Mouse (Mus musculus): Measurements from ENCODE around the gene Nid2. TPM values are rescaled to one million over a fixed set of nuclear protein-coding genes. Genes with fewer than 3 reads are reported as not detected.

The Nid2 gene
- total and polyA plus RNA-seq, 3 experiments: 0.08 to 0.33 TPM; not detected in 1

DNA sequence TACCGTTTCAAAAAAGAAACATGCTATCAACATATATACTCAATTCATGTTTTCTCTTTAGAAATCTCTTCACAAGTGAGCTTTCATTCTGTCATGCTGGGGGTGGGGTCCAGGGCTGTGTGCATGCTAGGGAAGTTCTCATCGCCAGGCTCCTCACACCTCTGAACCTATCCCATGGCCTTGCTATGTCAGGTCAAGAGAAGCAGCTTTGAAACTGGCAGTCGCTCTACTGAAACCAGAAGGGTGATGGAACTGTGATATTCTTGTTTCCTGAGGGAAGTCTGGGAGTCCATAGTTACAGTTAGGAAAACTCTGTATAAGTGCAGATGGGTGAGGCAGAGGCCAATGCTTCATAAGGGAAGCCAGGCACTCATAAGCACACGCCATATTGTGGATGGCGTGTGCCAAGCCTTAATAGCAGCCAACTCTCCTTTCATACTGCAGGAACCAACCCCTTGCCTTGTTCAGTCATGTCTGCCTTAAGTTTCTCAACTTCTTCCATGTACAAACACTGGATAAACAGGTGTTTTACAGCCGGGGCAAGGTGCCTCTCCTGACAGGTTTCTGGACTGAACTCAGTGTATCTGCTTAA is 10.8 kb upstream of the Nid2 start:
- H3K4me1 ChIP-seq (ENCODE audit: insufficient read depth, low read depth, low read length): no peaks in the 10 kb centered on the region
- TF ChIP-seq GATA1 (IDR thresholded peaks at IDR 0.05; ENCODE audit: borderline replicate concordance, low read length): no peak
- TF ChIP-seq TAL1 (conservative IDR thresholded peaks at IDR 0.05; ENCODE audit: low read depth, low read length): no peak
- no peak for TF ChIP-seq GATA2 (IDR thresholded peaks at IDR 0.05; ENCODE audit: borderline replicate concordance, low read depth, low read length)
- TF ChIP-seq CTCF (IDR thresholded peaks at IDR 0.05; ENCODE audit: low read depth, low read length): no peak
- no peak for TF ChIP-seq POLR2AphosphoS5 (IDR thresholded peaks at IDR 0.05; ENCODE audit: insufficient replicate concordance, low read depth, low read length)
- peaks cover 27% of the 10 kb centered on the region for H3K27me3 ChIP-seq (ENCODE audit: insufficient read depth, low read length)
- H3K9me3 ChIP-seq (replicated peaks): no peaks in the 10 kb centered on the region
- H3K4me3 ChIP-seq (ENCODE audit: low read depth, low read length): no peak overlapping the region
- no peak for DNase-seq (ENCODE audit: low spot score)
- H3K36me3 ChIP-seq (replicated peaks): no peaks in the 10 kb centered on the region
- ATAC-seq (ENCODE audit: extremely low read depth, insufficient number of reproducible peaks, low FRiP score, poor library complexity, severe bottlenecking): no peak

DNA sequence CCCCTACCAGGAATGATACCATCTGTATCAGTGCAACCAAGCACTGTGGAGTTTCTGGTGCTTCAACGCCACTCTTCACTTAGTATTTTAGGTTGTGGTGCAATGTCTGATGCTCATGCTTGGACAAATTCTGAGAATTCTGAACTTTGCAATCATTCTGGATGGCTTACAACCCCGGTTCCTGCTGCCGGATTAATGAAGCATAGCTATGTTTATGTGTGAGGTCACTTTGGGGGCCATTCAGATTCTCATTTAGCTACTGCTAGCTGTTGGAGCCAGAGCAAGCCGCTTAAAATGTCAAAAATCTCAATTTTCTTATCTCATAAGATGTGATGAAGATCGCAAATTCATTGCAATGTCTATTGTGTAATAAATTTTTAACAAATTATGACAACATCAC is 6.2 kb upstream of the Nid2 start:
- no peak for DNase-seq (ENCODE audit: low spot score)
- ATAC-seq (ENCODE audit: extremely low read depth, insufficient number of reproducible peaks, low FRiP score, poor library complexity, severe bottlenecking): no peak
- no peak overlapping the region for H3K4me3 ChIP-seq (ENCODE audit: low read depth, low read length)

DNA sequence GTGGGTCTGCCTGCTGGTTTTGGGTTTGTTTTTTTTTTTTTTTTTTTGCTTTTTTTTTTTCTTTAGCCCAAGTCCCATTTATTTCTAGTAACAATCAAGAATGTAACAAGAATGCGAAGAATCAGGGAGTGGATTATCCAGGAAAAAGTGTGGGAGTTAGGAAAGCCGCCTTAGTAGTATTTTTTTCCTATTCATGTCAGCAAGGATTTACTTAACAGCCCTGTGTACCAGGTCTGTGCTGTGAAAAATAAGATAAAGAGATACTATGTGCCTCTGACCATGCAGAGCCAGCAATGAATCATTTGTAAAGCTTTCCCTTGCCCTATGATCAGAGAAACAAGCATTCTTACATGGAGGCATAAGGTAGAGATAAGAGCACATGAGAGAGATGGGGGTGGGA is 4.8 kb upstream of the Nid2 start:
- Histone ChIP-seq H3K4me1 (ENCODE audit: insufficient read depth, low read depth, low read length) (peaks cover 9% of the 10 kb centered on the region), H3K36me3 (replicated peaks) (no peaks in the 10 kb centered on the region), H3K9me3 (replicated peaks) (no peaks in the 10 kb centered on the region), H3K4me3 (ENCODE audit: low read depth, low read length) (no peak overlapping the region), H3K27me3 (ENCODE audit: insufficient read depth, low read length) (peaks cover 39% of the 10 kb centered on the region)
- no peak for DNase-seq (ENCODE audit: low spot score)
- ATAC-seq (ENCODE audit: extremely low read depth, insufficient number of reproducible peaks, low FRiP score, poor library complexity, severe bottlenecking): no peak
- TF ChIP-seq GATA1 (IDR thresholded peaks at IDR 0.05; ENCODE audit: borderline replicate concordance, low read length) (no peak), CTCF (IDR thresholded peaks at IDR 0.05; ENCODE audit: low read depth, low read length) (no peak), GATA2 (IDR thresholded peaks at IDR 0.05; ENCODE audit: borderline replicate concordance, low read depth, low read length) (no peak), POLR2AphosphoS5 (IDR thresholded peaks at IDR 0.05; ENCODE audit: insufficient replicate concordance, low read depth, low read length) (no peak), TAL1 (conservative IDR thresholded peaks at IDR 0.05; ENCODE audit: low read depth, low read length) (no peak)

More for the DNA sequence above, 6.2 kb upstream of the Nid2 start:
- no peaks in the 10 kb centered on the region for H3K9me3 ChIP-seq (replicated peaks)
- H3K27me3 ChIP-seq (ENCODE audit: insufficient read depth, low read length): peaks cover 31% of the 10 kb centered on the region
- no peaks in the 10 kb centered on the region for H3K36me3 ChIP-seq (replicated peaks)
- H3K4me1 ChIP-seq (ENCODE audit: insufficient read depth, low read depth, low read length): no peaks in the 10 kb centered on the region
- TF ChIP-seq GATA2 (IDR thresholded peaks at IDR 0.05; ENCODE audit: borderline replicate concordance, low read depth, low read length): no peak
- TF ChIP-seq CTCF (IDR thresholded peaks at IDR 0.05; ENCODE audit: low read depth, low read length): no peak
- TF ChIP-seq POLR2AphosphoS5 (IDR thresholded peaks at IDR 0.05; ENCODE audit: insufficient replicate concordance, low read depth, low read length): no peak
- no peak for TF ChIP-seq GATA1 (IDR thresholded peaks at IDR 0.05; ENCODE audit: borderline replicate concordance, low read length)
- TF ChIP-seq TAL1 (conservative IDR thresholded peaks at IDR 0.05; ENCODE audit: low read depth, low read length): no peak

DNA sequence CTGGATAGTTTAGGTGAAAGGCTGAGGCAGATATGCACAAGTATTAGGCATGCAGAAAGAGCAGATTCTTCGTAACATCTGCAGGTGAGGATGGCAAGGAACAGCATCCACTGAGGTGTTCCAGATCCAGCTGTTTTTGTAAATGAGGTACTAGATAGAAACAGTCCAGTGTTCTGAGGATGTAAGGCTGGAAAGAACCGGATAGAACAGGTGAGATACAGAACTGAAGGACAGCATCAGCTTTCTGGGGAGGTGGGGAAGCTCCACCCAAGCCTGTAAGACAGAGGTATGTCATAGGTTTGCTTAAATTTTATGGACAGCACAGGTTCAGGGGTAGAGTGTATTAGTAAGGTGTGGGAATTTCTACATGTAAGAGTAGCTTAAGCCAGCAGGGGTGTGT is 4.3 kb upstream of the Nid2 start:
- ATAC-seq (ENCODE audit: extremely low read depth, insufficient number of reproducible peaks, low FRiP score, poor library complexity, severe bottlenecking) (no peak), DNase-seq (ENCODE audit: low spot score) (no peak)
- Histone ChIP-seq H3K9me3 (replicated peaks) (no peaks in the 10 kb centered on the region), H3K27me3 (ENCODE audit: insufficient read depth, low read length) (peaks cover 41% of the 10 kb centered on the region), H3K4me1 (ENCODE audit: insufficient read depth, low read depth, low read length) (peaks cover 13% of the 10 kb centered on the region), H3K4me3 (ENCODE audit: low read depth, low read length) (no peak overlapping the region), H3K36me3 (replicated peaks) (no peaks in the 10 kb centered on the region)
- no peak for TF ChIP-seq CTCF (IDR thresholded peaks at IDR 0.05; ENCODE audit: low read depth, low read length)
- TF ChIP-seq GATA2 (IDR thresholded peaks at IDR 0.05; ENCODE audit: borderline replicate concordance, low read depth, low read length): no peak
- TF ChIP-seq POLR2AphosphoS5 (IDR thresholded peaks at IDR 0.05; ENCODE audit: insufficient replicate concordance, low read depth, low read length): no peak
- TF ChIP-seq TAL1 (conservative IDR thresholded peaks at IDR 0.05; ENCODE audit: low read depth, low read length): no peak
- no peak for TF ChIP-seq GATA1 (IDR thresholded peaks at IDR 0.05; ENCODE audit: borderline replicate concordance, low read length)

DNA sequence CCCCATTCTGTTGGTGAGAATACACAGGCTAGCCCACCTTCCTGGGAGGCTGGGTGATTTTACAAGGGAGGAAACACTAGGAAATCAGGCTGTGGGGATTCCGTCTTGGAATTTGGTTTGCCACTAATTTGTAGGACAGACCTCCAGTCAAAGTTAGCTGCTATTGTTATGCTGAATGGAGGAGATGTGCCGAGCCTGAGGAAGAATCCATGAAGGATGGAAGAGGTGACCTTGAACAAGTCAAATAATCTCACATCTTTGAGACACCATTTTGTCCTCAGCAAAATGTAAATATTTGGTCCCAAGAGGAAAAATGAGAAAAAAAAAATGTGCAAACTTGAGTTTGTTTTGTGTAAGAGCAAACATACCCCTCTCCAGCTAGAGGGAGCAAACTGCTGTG is 1.3 kb upstream of the Nid2 start:
- no peak overlapping the region for H3K4me3 ChIP-seq (ENCODE audit: low read depth, low read length)
- DNase-seq (ENCODE audit: low spot score): no peak
- H3K36me3 ChIP-seq (replicated peaks): no peaks in the 10 kb centered on the region
- peaks cover 48% of the 10 kb centered on the region for H3K27me3 ChIP-seq (ENCODE audit: insufficient read depth, low read length)
- ATAC-seq (ENCODE audit: extremely low read depth, insufficient number of reproducible peaks, low FRiP score, poor library complexity, severe bottlenecking): no peak
- peaks cover 2% of the 10 kb centered on the region for H3K9me3 ChIP-seq (replicated peaks)
- peaks cover 13% of the 10 kb centered on the region for H3K4me1 ChIP-seq (ENCODE audit: insufficient read depth, low read depth, low read length)
- TF ChIP-seq POLR2AphosphoS5 (IDR thresholded peaks at IDR 0.05; ENCODE audit: insufficient replicate concordance, low read depth, low read length): no peak
- TF ChIP-seq GATA1 (IDR thresholded peaks at IDR 0.05; ENCODE audit: borderline replicate concordance, low read length): no peak
- TF ChIP-seq CTCF (IDR thresholded peaks at IDR 0.05; ENCODE audit: low read depth, low read length): no peak
- TF ChIP-seq TAL1 (conservative IDR thresholded peaks at IDR 0.05; ENCODE audit: low read depth, low read length): no peak
- no peak for TF ChIP-seq GATA2 (IDR thresholded peaks at IDR 0.05; ENCODE audit: borderline replicate concordance, low read depth, low read length)

DNA sequence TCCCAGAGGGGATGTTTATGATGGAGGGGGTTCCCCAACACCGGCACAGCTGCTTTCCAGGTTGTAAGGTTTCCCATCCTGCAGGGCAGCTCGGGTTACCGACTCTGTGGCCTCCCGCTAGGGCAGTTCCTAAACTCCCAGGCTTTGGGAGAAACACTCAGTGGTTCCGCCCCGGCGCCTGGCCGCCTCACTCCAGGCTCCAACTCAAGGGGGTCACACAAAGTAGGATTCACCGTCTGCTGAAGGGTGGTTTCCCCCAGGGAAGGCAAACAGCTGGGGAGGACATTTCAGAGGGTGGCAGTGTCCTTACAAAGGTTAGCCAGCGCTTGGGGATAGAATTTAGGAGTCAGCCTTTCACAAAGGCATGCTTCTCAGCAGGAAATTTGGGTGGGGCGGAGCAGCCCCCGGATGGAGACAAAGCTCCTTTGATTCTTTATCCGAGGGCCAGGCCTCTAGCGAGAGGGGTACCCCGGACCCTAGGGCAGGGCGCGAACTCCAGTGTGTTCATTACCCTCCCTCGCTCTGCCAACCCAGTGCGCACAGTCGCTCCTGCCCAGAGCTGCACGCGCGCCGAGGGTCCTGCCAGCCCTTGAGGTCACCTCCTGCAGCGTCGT is 547 bp upstream of the Nid2 start:
- DNase-seq (ENCODE audit: low spot score) (no peak), ATAC-seq (ENCODE audit: extremely low read depth, insufficient number of reproducible peaks, low FRiP score, poor library complexity, severe bottlenecking) (no peak)
- Histone ChIP-seq H3K9me3 (replicated peaks) (peaks cover 2% of the 10 kb centered on the region), H3K4me3 (ENCODE audit: low read depth, low read length) (peak overlapping the region; percentile 66; the same call in 1 of the 2 replicates), H3K4me1 (ENCODE audit: insufficient read depth, low read depth, low read length) (peaks cover 13% of the 10 kb centered on the region), H3K36me3 (replicated peaks) (no peaks in the 10 kb centered on the region), H3K27me3 (ENCODE audit: insufficient read depth, low read length) (peaks cover 49% of the 10 kb centered on the region)
- TF ChIP-seq TAL1 (conservative IDR thresholded peaks at IDR 0.05; ENCODE audit: low read depth, low read length) (no peak), POLR2AphosphoS5 (IDR thresholded peaks at IDR 0.05; ENCODE audit: insufficient replicate concordance, low read depth, low read length) (no peak), GATA1 (IDR thresholded peaks at IDR 0.05; ENCODE audit: borderline replicate concordance, low read length) (no peak), GATA2 (IDR thresholded peaks at IDR 0.05; ENCODE audit: borderline replicate concordance, low read depth, low read length) (no peak), CTCF (IDR thresholded peaks at IDR 0.05; ENCODE audit: low read depth, low read length) (no peak)
